Mouse (Mus musculus) stomach, adult 2 months (tissue): Measurements from ENCODE around the gene Mrps17. TPM values are rescaled to one million over a fixed set of nuclear protein-coding genes. Genes with fewer than 3 reads are reported as not detected.

Source experiments
- polyA plus RNA-seq: library from polyadenylated mRNA; depleted of rRNA; stranded (reverse); fragments of >200 nt; gene quantifications from 2 replicates; pipeline ENCODE4 v1.2.3, GENCODE M21; 2012; rRNA removed

Mrps17 gene
- 30.9 and 37.4 TPM in 2 replicates for polyA plus RNA-seq

GRCm38 (mm10) chr5:129715326-129715861 is at the start of gene Mrps17:
Gene Mrps17, plus strand, starts transcription at chr5:129715497.

GRCm38 (mm10) chr5:129670036-129670458 is 45.2 kb upstream of the Mrps17 start, which contains the start of gene Zfp11:
Gene Zfp11, minus strand, starts transcription at chr5:129670099.

GRCm38 (mm10) chr5:129708412-129708811 is 6.9 kb upstream of the Mrps17 start, which contains the start of gene Sept14:
Gene Sept14, minus strand, starts transcription at chr5:129708512.

GRCm38 (mm10) chr5:129724834-129725773 is 9.8 kb downstream of the Mrps17 start, which contains the start of gene Nipsnap2:
Gene Nipsnap2, plus strand, starts transcription at chr5:129725063.

Other genes with a start within 250 kb of the Mrps17 start
- 44.2 and 58.8 TPM in 2 replicates for gene Sfswap, start 214.3 kb upstream of the Mrps17 start, polyA plus RNA-seq
- gene Mmp17, start 131.3 kb upstream of the Mrps17 start, polyA plus RNA-seq = 4.1 and 4.6 TPM in 2 replicates
- gene Zfp11, start 45.4 kb upstream of the Mrps17 start, polyA plus RNA-seq = 0.32 and 0.35 TPM in 2 replicates
- not detected in 2 replicates for gene Sept14, start 7.0 kb upstream of the Mrps17 start, polyA plus RNA-seq
- gene Nipsnap2, start 9.6 kb downstream of the Mrps17 start, polyA plus RNA-seq = 13.1 and 16.2 TPM in 2 replicates
- gene Psph, start 72.0 kb downstream of the Mrps17 start, polyA plus RNA-seq = 11.9 and 13.8 TPM in 2 replicates
- 5.2 and 5.6 TPM in 2 replicates for gene Sumf2, start 131.5 kb downstream of the Mrps17 start, polyA plus RNA-seq
- 1,057 and 2,189 TPM in 2 replicates for gene Chchd2, start 172.0 kb downstream of the Mrps17 start, polyA plus RNA-seq
- gene Zbed5, start 180.2 kb downstream of the Mrps17 start, polyA plus RNA-seq = 0.40 and 0.51 TPM in 2 replicates
- gene Phkg1, start 183.1 kb downstream of the Mrps17 start, polyA plus RNA-seq = 0.41 and 0.74 TPM in 2 replicates
- 3.4 and 4.2 TPM in 2 replicates for gene Nupr1l, start 193.0 kb downstream of the Mrps17 start, polyA plus RNA-seq
- 3.9 and 6.9 TPM in 2 replicates for gene Vkorc1l1, start 226.5 kb downstream of the Mrps17 start, polyA plus RNA-seq